In the genomic region with DNA sequence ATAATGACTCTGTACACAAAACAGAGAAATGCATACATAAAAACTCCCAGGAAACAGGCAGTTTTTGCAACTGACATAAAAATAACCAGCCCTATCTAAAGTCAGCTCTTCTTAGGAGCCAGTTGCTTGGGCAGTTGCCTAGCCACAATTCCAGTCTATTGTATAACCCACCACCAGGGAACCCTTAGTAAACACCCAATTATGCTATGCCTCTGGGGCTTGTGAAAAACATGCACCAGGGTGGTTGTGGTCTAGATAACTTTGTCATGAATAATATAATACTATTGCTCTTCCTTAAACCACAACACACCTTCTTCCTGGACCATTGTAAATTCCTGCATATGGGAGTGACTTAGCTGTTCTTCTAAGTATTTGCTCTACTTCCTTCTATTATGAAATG, we compare ENCODE assay signal across 18 mouse cellular contexts.
"Had no signal": no experiment of that assay in that cellular context is flagged by ENCODE, and none has a peak within 500 bp of the region (broad histone marks: within the 10 kb centered on the region; RNA-seq: fewer than 3 reads in every experiment).

No protein-coding gene starts in this region.

- H3K36me3 ChIP-seq: liver, embryonic 15.5 days; lung, embryonic 15.5 days; midbrain, embryonic 10.5 days; midbrain, embryonic 12.5 days; neural tube, embryonic 13.5 days; neural tube, embryonic 15.5 days had no signal

- ATAC-seq: liver, postnatal 0 days; lung, postnatal 0 days; midbrain, embryonic 16.5 days had no signal

- H3K4me3 ChIP-seq: liver, embryonic 15.5 days; lung, embryonic 15.5 days; midbrain, embryonic 10.5 days; midbrain, embryonic 12.5 days; myocyte; neural tube, embryonic 13.5 days; neural tube, embryonic 15.5 days had no signal

- H3K27me3 ChIP-seq: liver, embryonic 15.5 days; lung, embryonic 15.5 days; midbrain, embryonic 12.5 days; neural tube, embryonic 13.5 days; neural tube, embryonic 15.5 days had no signal

- DNase-seq: liver, postnatal 0 days; lung, adult 2 months; lung, postnatal 4 days; midbrain, embryonic 14.5 days; right cerebral cortex, postnatal 14 days; spleen, adult 18-20 months; thymus, adult 18-20 months; thymus, postnatal 14 days; thymus, postnatal 36 days had no signal
